Mouse (Mus musculus) kidney, adult 2 months (tissue): ENCODE measurements around the gene Gm10337.

ENCODE experiments used
- CTCF ChIP-seq: fragments of 200-500 bp; conservative IDR thresholded peaks from 2 replicates; pipeline ENCODE4 v1.5.1; 2011; ENCODE audit warnings: low read depth, mild to moderate bottlenecking, control low read depth, low read length, moderate library complexity, mixed read lengths; ENCODE audit not compliant: insufficient read depth, insufficient read length
- POLR2A ChIP-seq: fragments of 200-500 bp; IDR thresholded peaks from one replicate; pipeline ENCODE4 v1.6.1; 2011; ENCODE audit warnings: low read depth, low read length, control low read depth

DNA sequence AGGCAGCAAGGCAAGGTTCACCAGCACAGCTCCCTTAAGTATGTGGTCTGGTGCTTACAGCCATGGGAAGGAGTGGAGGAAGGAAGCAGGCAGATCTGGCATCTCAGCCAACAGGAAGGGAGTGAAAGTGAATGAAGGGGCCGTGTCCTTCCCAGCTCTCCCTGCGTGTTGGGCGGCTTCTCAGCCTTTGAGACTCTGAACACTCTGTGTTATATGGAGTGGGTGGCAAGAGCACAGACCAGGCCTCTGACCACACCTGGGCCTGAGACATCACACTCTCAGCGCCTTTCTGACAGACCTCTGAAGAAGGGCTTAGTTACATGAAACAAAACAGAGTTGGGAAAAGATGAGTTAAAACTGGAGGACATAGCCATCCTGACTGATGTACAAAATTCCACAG is 27.0 kb downstream of the Gm10337 start:
- no peak for TF ChIP-seq CTCF
- TF ChIP-seq POLR2A, result no peak
